Mouse (Mus musculus): ENCODE data around the gene Pithd1. TPM values are rescaled to one million over a fixed set of nuclear protein-coding genes. Genes with fewer than 3 reads are reported as not detected.

Gene Pithd1
- total and polyA plus RNA-seq, 3 experiments: 62.8 to 77.7 TPM; not detected in 1

DNA sequence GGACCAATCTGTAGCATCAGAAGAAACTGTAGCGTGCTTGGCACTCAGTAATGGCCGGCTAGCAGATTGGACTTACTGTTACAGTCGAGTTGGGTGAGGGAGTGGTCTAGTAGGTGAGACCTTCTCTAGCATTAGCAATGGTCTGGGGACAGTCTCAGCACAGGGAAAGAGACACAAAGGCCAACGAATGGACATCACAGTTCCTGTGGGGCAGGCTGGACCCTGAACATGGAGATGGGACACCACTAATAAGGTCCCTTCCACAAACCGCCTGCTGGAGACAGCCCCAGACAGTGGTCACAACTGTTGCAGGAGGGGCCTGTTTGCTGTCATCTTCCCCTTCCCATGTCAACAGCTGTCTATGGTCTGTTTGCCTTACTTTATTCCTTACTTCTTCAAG is 25.4 kb downstream of the Pithd1 start:
- Histone ChIP-seq H3K9ac (ENCODE audit: control insufficient read depth, low read depth, low read length, poor library complexity, severe bottlenecking) (no peak overlapping the region), H3K4me3 (ENCODE audit: control insufficient read depth in 1 of 2, insufficient read depth in 1 of 2, low read depth in 2 of 2, low read length in 2 of 2) (no peak overlapping the region), H3K36me3 (ENCODE audit: control insufficient read depth in 1 of 2, insufficient read depth in 2 of 2, low read length in 2 of 2) (peaks cover 0 to 6% of the 10 kb centered on the region in 2 experiments; a peak in 2 of 4 replicates), H3K79me2 (ENCODE audit: control insufficient read depth, insufficient read depth, low read length, poor library complexity) (peaks cover 7% of the 10 kb centered on the region; the same call in 1 of the 2 replicates), H3K27me3 (ENCODE audit: control insufficient read depth in 1 of 2, insufficient read depth in 2 of 2, low read length in 2 of 2) (no peaks in the 10 kb centered on the region), H3K27ac (ENCODE audit: control insufficient read depth, low read depth, low read length) (no peak overlapping the region), H3K9me3 (replicated peaks; ENCODE audit: insufficient read depth, low read length) (no peaks in the 10 kb centered on the region), H3K4me1 (ENCODE audit: control insufficient read depth in 1 of 2, insufficient read depth in 2 of 2, low read length in 2 of 2) (peaks cover 4 to 7% of the 10 kb centered on the region in 2 experiments; a peak in 3 of 4 replicates)
- no peak for DNase-seq (ENCODE audit: low read depth, low spot score)
- no peak for TF ChIP-seq GATA1 (IDR thresholded peaks at IDR 0.05; ENCODE audit: low read depth, low read length)
- no peak for TF ChIP-seq ZMIZ1 (IDR thresholded peaks at IDR 0.05; ENCODE audit: low read depth, low read length)
- no peak for TF ChIP-seq ELF1 (IDR thresholded peaks at IDR 0.05; ENCODE audit: low read depth, low read length)
- TF ChIP-seq MYC (IDR thresholded peaks at IDR 0.05; ENCODE audit: low read depth, low read length): no peak
- TF ChIP-seq SIN3A (IDR thresholded peaks at IDR 0.05; ENCODE audit: low read length): no peak
- no peak for TF ChIP-seq POLR2AphosphoS5 (IDR thresholded peaks at IDR 0.05; ENCODE audit: borderline replicate concordance, low read depth, low read length)
- no peak for TF ChIP-seq CHD2 (IDR thresholded peaks at IDR 0.05; ENCODE audit: low read length)
- no peak for TF ChIP-seq MAX (IDR thresholded peaks at IDR 0.05; ENCODE audit: low read length)
- TF ChIP-seq MXI1 (IDR thresholded peaks at IDR 0.05; ENCODE audit: low read depth, low read length): no peak
- no peak for TF ChIP-seq BHLHE40 (IDR thresholded peaks at IDR 0.05; ENCODE audit: borderline replicate concordance, low read depth, low read length)

DNA sequence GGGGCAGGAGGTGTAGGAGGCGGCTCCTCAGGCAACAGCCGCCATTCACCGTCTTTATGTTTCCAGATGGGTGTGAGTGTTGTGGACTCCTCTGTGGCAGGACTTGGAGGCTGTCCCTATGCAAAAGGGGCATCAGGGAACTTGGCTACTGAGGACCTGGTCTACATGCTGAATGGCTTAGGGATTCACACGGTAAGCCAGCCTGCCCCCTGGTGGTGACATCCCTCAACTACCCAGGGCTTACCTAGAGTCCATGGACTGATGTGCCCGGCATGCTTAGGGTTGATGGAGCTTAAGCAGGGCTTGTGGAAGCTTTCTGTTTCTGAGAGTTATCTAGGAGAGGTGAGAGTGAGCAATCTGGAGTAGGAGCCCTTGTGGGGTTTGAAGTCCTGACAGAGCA is 26.3 kb downstream of the Pithd1 start:
- H3K79me2 ChIP-seq (ENCODE audit: control insufficient read depth, insufficient read depth, low read length, poor library complexity): peaks cover 7% of the 10 kb centered on the region; the same call in 1 of the 2 replicates
- peaks cover 4 to 7% of the 10 kb centered on the region in 2 experiments; a peak in 3 of 4 replicates for H3K4me1 ChIP-seq (ENCODE audit: control insufficient read depth in 1 of 2, insufficient read depth in 2 of 2, low read length in 2 of 2)
- H3K36me3 ChIP-seq (ENCODE audit: control insufficient read depth in 1 of 2, insufficient read depth in 2 of 2, low read length in 2 of 2): peaks cover 0 to 6% of the 10 kb centered on the region in 2 experiments; a peak in 2 of 4 replicates
- H3K4me3 ChIP-seq (ENCODE audit: control insufficient read depth in 1 of 2, insufficient read depth in 1 of 2, low read depth in 2 of 2, low read length in 2 of 2): no peak overlapping the region
- peak; percentile 90 for DNase-seq (ENCODE audit: low read depth, low spot score)
- TF ChIP-seq SMC3 (IDR thresholded peaks at IDR 0.05; ENCODE audit: low read depth, low read length): peak; percentile 94
- 0 out of 2 replicates have a peak, but pooled peaks have one; percentile 10 for TF ChIP-seq ELF1 (IDR thresholded peaks at IDR 0.05; ENCODE audit: low read depth, low read length)
- TF ChIP-seq ZC3H11A (IDR thresholded peaks at IDR 0.05; ENCODE audit: low read depth, low read length): peak; percentile 78
- peak; percentile 79 for TF ChIP-seq RAD21 (IDR thresholded peaks at IDR 0.05; ENCODE audit: low read depth, low read length)
- TF ChIP-seq MAZ (IDR thresholded peaks at IDR 0.05; ENCODE audit: low read depth, low read length): no peak
- 0 out of 2 replicates have a peak, but pooled peaks have one; percentile 32 for TF ChIP-seq HCFC1 (IDR thresholded peaks at IDR 0.05; ENCODE audit: low read depth, low read length)
- peak; percentile 63; the same call in 1 of the 2 replicates for TF ChIP-seq SIN3A (IDR thresholded peaks at IDR 0.05; ENCODE audit: low read length)
- TF ChIP-seq MAX (IDR thresholded peaks at IDR 0.05; ENCODE audit: low read length): peak; percentile 34; the same call in 1 of the 2 replicates
- TF ChIP-seq CHD1 (IDR thresholded peaks at IDR 0.05; ENCODE audit: low read depth, low read length): no peak
- TF ChIP-seq MYB (IDR thresholded peaks at IDR 0.05; ENCODE audit: low read depth, low read length): no peak
- peak; percentile 92 to 97 (median 96) for TF ChIP-seq CTCF (IDR thresholded peaks at IDR 0.05 in 2 of 3, conservative IDR thresholded peaks at IDR 0.05 in 1 of 3; ENCODE audit: control insufficient read depth in 1 of 3, insufficient read depth in 1 of 3, low read depth in 2 of 3, low read length in 3 of 3, poor library complexity in 1 of 3, severe bottlenecking in 1 of 3)
- TF ChIP-seq ETS1 (IDR thresholded peaks at IDR 0.05; ENCODE audit: low read depth, low read length): no peak
- 0 out of 2 replicates have a peak, but pooled peaks have one; percentile 27 for TF ChIP-seq MYC (IDR thresholded peaks at IDR 0.05; ENCODE audit: low read depth, low read length)
- 0 out of 2 replicates have a peak, but pooled peaks have one; percentile 35 for TF ChIP-seq JUND (IDR thresholded peaks at IDR 0.05; ENCODE audit: low read depth, low read length)
- no peak overlapping the region for H3K9ac ChIP-seq (ENCODE audit: control insufficient read depth, low read depth, low read length, poor library complexity, severe bottlenecking)
- H3K27ac ChIP-seq (ENCODE audit: control insufficient read depth, low read depth, low read length): no peak overlapping the region
- H3K27me3 ChIP-seq (ENCODE audit: control insufficient read depth in 1 of 2, insufficient read depth in 2 of 2, low read length in 2 of 2): no peaks in the 10 kb centered on the region
- no peaks in the 10 kb centered on the region for H3K9me3 ChIP-seq (replicated peaks; ENCODE audit: insufficient read depth, low read length)
